Mouse (Mus musculus) liver, adult 2 months (tissue): ENCODE measurements around the gene Enthd1.

Experiments
- CTCF ChIP-seq: fragments of 200-500 bp; IDR thresholded peaks from 2 replicates; pipeline ENCODE4 v1.5.1; 2011; ENCODE audit warnings: low read depth, low read length, control low read depth
- POLR2A ChIP-seq: fragments of 200-500 bp; IDR thresholded peaks from 2 replicates; pipeline ENCODE4 v1.6.1; 2011; ENCODE audit warnings: low read length, control low read depth; ENCODE audit not compliant: insufficient read depth; ENCODE audit errors: extremely low read depth

DNA sequence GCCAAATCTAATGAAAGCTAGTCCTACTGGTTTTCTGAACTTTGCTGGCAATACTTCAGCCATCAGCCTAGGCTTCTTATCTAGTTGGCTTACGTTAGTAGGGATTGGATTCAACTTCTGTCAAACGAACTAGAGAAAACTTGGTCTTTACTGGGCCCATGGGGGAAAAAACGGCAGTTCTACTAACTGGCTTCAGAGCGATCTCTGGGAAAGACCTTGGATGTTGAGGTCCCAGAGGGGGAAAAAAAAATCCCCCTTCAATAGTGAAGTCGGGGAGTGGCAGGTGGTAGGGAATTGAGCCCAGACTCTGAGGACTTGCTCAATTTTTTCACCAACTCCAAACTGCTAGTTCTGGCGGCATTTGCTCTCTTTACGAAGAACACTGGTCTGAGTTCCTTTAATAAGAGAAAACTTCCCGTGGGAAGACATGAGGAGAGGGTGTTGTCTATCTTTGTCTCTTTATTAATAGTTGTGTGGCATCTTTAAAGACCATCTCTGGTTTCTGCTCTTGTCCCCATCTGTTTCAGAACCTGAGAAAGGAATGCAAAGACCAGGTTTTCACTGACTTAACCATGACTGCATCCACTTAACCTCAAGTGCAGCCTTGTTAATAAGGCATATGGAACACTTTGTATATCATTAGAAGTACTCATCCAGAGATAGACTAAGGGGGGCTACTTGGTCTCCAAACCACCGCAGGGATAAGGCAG lies 8.0 kb upstream of the Enthd1 start:
- TF ChIP-seq POLR2A (no peak), CTCF (no peak)
